Mouse (Mus musculus) MEL (cell line): ENCODE measurements at regions not wholly inside any gene's neighbourhood (a gene's known extent, or its start where the extent isn't known, plus 50 kb on each side); places are given as distances from the start of the nearest gene placed in this dataset.

Source experiments
- DNase-seq: peaks from one replicate; pipeline ENCODE4 v3.0.0; 2011; ENCODE audit warnings: low read depth, low spot score
- H3K27ac ChIP-seq: 2 replicates; pipeline ENCODE4 v1.5.1; 2012; ENCODE audit warnings: low read depth, mild to moderate bottlenecking, control low read depth, low read length, moderate library complexity; ENCODE audit not compliant: control insufficient read depth
- H3K27me3 ChIP-seq, 2 experiments: fragments of 150-350 bp in 1 of 2; sonication (generic) in 1 of 2; 2 replicates each; pipeline ENCODE4 v1.6.1; 2012; ENCODE audit warnings: low read length in 2 of 2, mild to moderate bottlenecking in 2 of 2, improper control_type of control experiment in 1 of 2, moderate library complexity in 1 of 2; ENCODE audit not compliant: insufficient read depth in 2 of 2, control insufficient read depth in 1 of 2
- H3K36me3 ChIP-seq, 2 experiments: 2 replicates each; pipeline ENCODE4 v1.6.1; 2012 to 2014; ENCODE audit warnings: low read length in 2 of 2, improper control_type of control experiment in 1 of 2, inconsistent platforms in 1 of 2, mild to moderate bottlenecking in 1 of 2; ENCODE audit not compliant: insufficient read depth in 2 of 2, control insufficient read depth in 1 of 2
- H3K4me1 ChIP-seq, 2 experiments: fragments of 150-350 bp in 1 of 2; sonication (generic) in 1 of 2; 2 replicates each; pipeline ENCODE4 v1.6.1; 2012; ENCODE audit warnings: low read length in 2 of 2, improper control_type of control experiment in 1 of 2, mild to moderate bottlenecking in 1 of 2; ENCODE audit not compliant: insufficient read depth in 2 of 2, control insufficient read depth in 1 of 2
- H3K4me3 ChIP-seq, 2 experiments: fragments of 150-350 bp in 1 of 2; sonication (generic) in 1 of 2; 2 replicates each; pipeline ENCODE4 v1.5.1; 2012; ENCODE audit warnings: low read depth in 2 of 2, low read length in 2 of 2, mild to moderate bottlenecking in 2 of 2, moderate library complexity in 2 of 2, control low read depth in 1 of 2, improper control_type of control experiment in 1 of 2; ENCODE audit not compliant: control insufficient read depth in 1 of 2, insufficient read depth in 1 of 2
- H3K79me2 ChIP-seq: 2 replicates; pipeline ENCODE4 v1.6.1; 2012; ENCODE audit warnings: mild to moderate bottlenecking, low read length, moderate library complexity; ENCODE audit not compliant: control insufficient read depth, poor library complexity, insufficient read depth
- H3K9ac ChIP-seq: 2 replicates; pipeline ENCODE4 v1.6.1; 2012; ENCODE audit warnings: low read depth, mild to moderate bottlenecking, control low read depth, low read length, moderate library complexity; ENCODE audit not compliant: control insufficient read depth, poor library complexity, severe bottlenecking
- H3K9me3 ChIP-seq: fragments of 150-350 bp; sonication (generic); replicated peaks from 2 replicates; pipeline ENCODE4 v1.6.1; 2012; ENCODE audit warnings: mild to moderate bottlenecking, low read length, improper control_type of control experiment, moderate library complexity; ENCODE audit not compliant: insufficient read depth
- CTCF ChIP-seq, 3 experiments: IDR thresholded peaks in 2 of 3; conservative IDR thresholded peaks in 1 of 3; 2 replicates each; pipeline ENCODE4 v1.5.1; 2011 to 2012; ENCODE audit warnings: low read length in 3 of 3, low read depth in 2 of 3, mild to moderate bottlenecking in 2 of 3, improper control_type of control experiment in 1 of 3, inconsistent platforms in 1 of 3, mixed read lengths in 1 of 3, moderate library complexity in 1 of 3; ENCODE audit not compliant: control insufficient read depth in 1 of 3, insufficient read depth in 1 of 3, poor library complexity in 1 of 3, severe bottlenecking in 1 of 3
- E2F4 ChIP-seq: IDR thresholded peaks from 2 replicates; pipeline ENCODE4 v1.6.1; 2011; ENCODE audit warnings: low read depth, low read length, improper control_type of control experiment, borderline replicate concordance
- ELF1 ChIP-seq: IDR thresholded peaks from 2 replicates; pipeline ENCODE4 v1.6.1; 2014; ENCODE audit warnings: low read depth, mild to moderate bottlenecking, inconsistent platforms, low read length, improper control_type of control experiment, moderate library complexity
- ETS1 ChIP-seq: IDR thresholded peaks from 2 replicates; pipeline ENCODE4 v1.6.1; 2012; ENCODE audit warnings: low read depth, mild to moderate bottlenecking, inconsistent platforms, low read length, improper control_type of control experiment, moderate library complexity
- GABPA ChIP-seq: IDR thresholded peaks from 2 replicates; pipeline ENCODE4 v1.6.1; 2012; ENCODE audit warnings: low read depth, mild to moderate bottlenecking, inconsistent platforms, low read length, improper control_type of control experiment, moderate library complexity
- KAT2A ChIP-seq: conservative IDR thresholded peaks from 2 replicates; pipeline ENCODE4 v1.6.1; 2012; ENCODE audit warnings: low read depth, low read length, improper control_type of control experiment, inconsistent platforms
- MAFK ChIP-seq: IDR thresholded peaks from 2 replicates; pipeline ENCODE4 v1.6.1; 2011; ENCODE audit warnings: low read depth, mild to moderate bottlenecking, low read length, improper control_type of control experiment, borderline replicate concordance
- MAZ ChIP-seq: IDR thresholded peaks from 2 replicates; pipeline ENCODE4 v1.6.1; 2012; ENCODE audit warnings: low read depth, mild to moderate bottlenecking, inconsistent platforms, low read length, improper control_type of control experiment
- MEF2A ChIP-seq: IDR thresholded peaks from 2 replicates; pipeline ENCODE4 v1.6.1; 2014; ENCODE audit warnings: low read depth, mild to moderate bottlenecking, inconsistent platforms, low read length, improper control_type of control experiment; ENCODE audit not compliant: poor library complexity, insufficient replicate concordance, severe bottlenecking; ENCODE audit errors: extremely low read depth
- MYB ChIP-seq: IDR thresholded peaks from 2 replicates; pipeline ENCODE4 v1.6.1; 2011; ENCODE audit warnings: mild to moderate bottlenecking, low read depth, low read length, improper control_type of control experiment
- NELFE ChIP-seq: IDR thresholded peaks from 2 replicates; pipeline ENCODE4 v1.6.1; 2011; ENCODE audit warnings: low read depth, low read length, improper control_type of control experiment
- NRF1 ChIP-seq: IDR thresholded peaks from 2 replicates; pipeline ENCODE4 v1.6.1; 2014; ENCODE audit warnings: low read depth, mild to moderate bottlenecking, inconsistent platforms, low read length, improper control_type of control experiment, moderate library complexity; ENCODE audit not compliant: poor library complexity, insufficient read depth, severe bottlenecking
- POLR2AphosphoS2 ChIP-seq: IDR thresholded peaks from 2 replicates; pipeline ENCODE4 v1.6.1; 2011; ENCODE audit warnings: low read length, improper control_type of control experiment
- SIN3A ChIP-seq: IDR thresholded peaks from 2 replicates; pipeline ENCODE4 v1.6.1; 2012; ENCODE audit warnings: low read length, improper control_type of control experiment, inconsistent platforms
- SMC3 ChIP-seq: IDR thresholded peaks from 2 replicates; pipeline ENCODE4 v1.6.1; 2011; ENCODE audit warnings: low read depth, low read length, improper control_type of control experiment
- TAL1 ChIP-seq: IDR thresholded peaks from 2 replicates; pipeline ENCODE4 v1.6.1; 2012; ENCODE audit warnings: mild to moderate bottlenecking, inconsistent platforms, low read length, moderate library complexity, mixed read lengths
- ZC3H11A ChIP-seq: IDR thresholded peaks from 2 replicates; pipeline ENCODE4 v1.6.1; 2012; ENCODE audit warnings: low read depth, mild to moderate bottlenecking, inconsistent platforms, low read length, improper control_type of control experiment

DNA sequence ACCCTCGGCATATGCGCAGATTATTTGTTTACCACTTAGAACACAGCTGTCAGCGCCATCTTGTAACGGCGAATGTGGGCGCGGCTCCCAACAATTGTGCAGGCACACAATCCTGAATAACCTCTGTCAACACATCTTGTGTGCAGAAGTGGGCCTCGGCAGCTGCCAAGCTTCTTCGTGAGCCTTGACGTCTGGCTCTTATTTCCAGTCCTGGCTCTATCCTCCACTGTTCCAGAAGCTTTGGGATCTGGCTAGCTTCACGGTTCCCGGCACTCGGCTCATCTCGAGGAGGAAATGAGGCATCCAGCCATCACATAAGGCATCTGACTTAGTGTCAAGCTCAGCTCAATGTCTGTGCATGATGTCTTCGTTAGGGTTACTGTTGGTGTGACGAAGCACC, 195.8 kb upstream of the 1700012A03Rik start:
- DNase-seq, result no peak
- Histone ChIP-seq H3K36me3 (no peaks in the 10 kb centered on the region), H3K4me1 (no peaks in the 10 kb centered on the region), H3K27me3 (no peaks in the 10 kb centered on the region), H3K9me3 (no peaks in the 10 kb centered on the region), H3K4me3 (no peak overlapping the region), H3K27ac (no peak overlapping the region), H3K9ac (no peak overlapping the region), H3K79me2 (no peaks in the 10 kb centered on the region)
- no peak for TF ChIP-seq TAL1
- TF ChIP-seq MAFK, result no peak
- TF ChIP-seq SMC3, result no peak
- TF ChIP-seq NELFE, result no peak
- TF ChIP-seq KAT2A, result no peak
- TF ChIP-seq GABPA, result no peak
- no peak for TF ChIP-seq E2F4
- no peak for TF ChIP-seq ELF1
- TF ChIP-seq ETS1, result no peak
- TF ChIP-seq CTCF (IDR thresholded peaks at IDR 0.05 in 2 of 3, conservative IDR thresholded peaks at IDR 0.05 in 1 of 3; ENCODE audit: control insufficient read depth in 1 of 3, insufficient read depth in 1 of 3, low read depth in 2 of 3, low read length in 3 of 3, poor library complexity in 1 of 3, severe bottlenecking in 1 of 3), result no peak
- no peak for TF ChIP-seq MEF2A
- no peak for TF ChIP-seq SIN3A
- no peak for TF ChIP-seq MYB
- TF ChIP-seq POLR2AphosphoS2, result no peak
- TF ChIP-seq MAZ, result no peak

- no peak for TF ChIP-seq NRF1
- TF ChIP-seq CTCF (IDR thresholded peaks at IDR 0.05 in 2 of 3, conservative IDR thresholded peaks at IDR 0.05 in 1 of 3; ENCODE audit: control insufficient read depth in 1 of 3, insufficient read depth in 1 of 3, low read depth in 2 of 3, low read length in 3 of 3, poor library complexity in 1 of 3, severe bottlenecking in 1 of 3), result peak; percentile 21 to 31 (median 29)
- TF ChIP-seq ZC3H11A, result no peak
- DNase-seq, result no peak
- Histone ChIP-seq H3K9me3 (no peaks in the 10 kb centered on the region), H3K36me3 (no peaks in the 10 kb centered on the region), H3K4me3 (no peak overlapping the region), H3K4me1 (no peaks in the 10 kb centered on the region), H3K27me3 (no peaks in the 10 kb centered on the region), H3K79me2 (no peaks in the 10 kb centered on the region), H3K9ac (no peak overlapping the region), H3K27ac (no peak overlapping the region)
Observed at GRCm38 (mm10) chr6:31846319-31846718, 203.7 kb upstream of the 1700012A03Rik start.
